Mouse (Mus musculus) adrenal gland, postnatal 10 days (tissue): Measurements from ENCODE around the gene Ppp1r2. TPM values are rescaled to one million over a fixed set of nuclear protein-coding genes. Genes with fewer than 3 reads are reported as not detected.

Experiments
- DNase-seq: peaks from one replicate; pipeline ENCODE4 v3.0.0; 2021; ENCODE audit warnings: mixed read lengths
- microRNA-seq: library from miRNA; unstranded; fragments of <30 nt; microRNA quantifications from one replicate; pipeline ENCODE4 v1.2.0, GENCODE M21; 2021
- total RNA-seq, 2 experiments: library from RNA; stranded (reverse); gene quantifications; 2 replicates each; pipeline ENCODE4 v1.2.3; 2021

Gene Ppp1r2
- total RNA-seq, 2 experiments from 2014 or later = 82.3 to 87.5 TPM

- no peak for DNase-seq
Measured at GRCm38 (mm10) chr16:31234356-31234755, 40.7 kb downstream of the Ppp1r2 start.

GRCm38 (mm10) chr16:31233541-31234339 is 41.3 kb downstream of the Ppp1r2 start:
- DNase-seq = peak; percentile 83

GRCm38 (mm10) chr16:31233167-31233498 is 41.9 kb downstream of the Ppp1r2 start:
- DNase-seq = peak; percentile 10

GRCm38 (mm10) chr16:31232491-31233166 is 42.4 kb downstream of the Ppp1r2 start:
- DNase-seq = peak; percentile 1

GRCm38 (mm10) chr16:31231591-31231990 is 43.5 kb downstream of the Ppp1r2 start:
- no peak for DNase-seq

GRCm38 (mm10) chr16:31227746-31228145 is 47.3 kb downstream of the Ppp1r2 start:
- no peak for DNase-seq

- no peak for DNase-seq
Measured at GRCm38 (mm10) chr16:31215271-31215670, 59.8 kb downstream of the Ppp1r2 start.

- DNase-seq = no peak
Measured at GRCm38 (mm10) chr16:31213463-31213862, 61.6 kb downstream of the Ppp1r2 start.

- no peak for DNase-seq
Measured at GRCm38 (mm10) chr16:31211503-31211902, 63.6 kb downstream of the Ppp1r2 start.

- DNase-seq = peak; percentile 36
Measured at GRCm38 (mm10) chr16:31210453-31210852, 64.6 kb downstream of the Ppp1r2 start.

GRCm38 (mm10) chr16:31209911-31210310 is 65.2 kb downstream of the Ppp1r2 start:
- no peak for DNase-seq

GRCm38 (mm10) chr16:31205726-31206125 is 69.4 kb downstream of the Ppp1r2 start:
- DNase-seq = no peak

GRCm38 (mm10) chr16:31205187-31205586 is 69.9 kb downstream of the Ppp1r2 start:
- DNase-seq = no peak

GRCm38 (mm10) chr16:31204216-31204615 is 70.9 kb downstream of the Ppp1r2 start:
- DNase-seq = no peak

- no peak for DNase-seq
Measured at GRCm38 (mm10) chr16:31201704-31202103, 73.4 kb downstream of the Ppp1r2 start.

Small RNAs within 50 kb of the gene (microRNA-seq; reads per million reads assigned to microRNA genes)
- gene Gm27415 = not detected

Other genes with a start within 250 kb of the Ppp1r2 start
- 10 to 100 TPM; 12.4 to 15.6 TPM for gene Xxylt1, start 193.8 kb downstream of the Ppp1r2 start, total RNA-seq
- gene Acap2, start 74.0 kb downstream of the Ppp1r2 start, total RNA-seq = 10 to 100 TPM; 39.0 to 39.1 TPM
- gene Apod, start 39.5 kb upstream of the Ppp1r2 start, total RNA-seq = 1 to 10 TPM; 2.6 to 4.0 TPM
- 100 to 1,000 TPM in 1 of 2 experiments, 10 to 100 TPM in 1; 68.1 to 165 TPM for gene Bdh1, start 147.0 kb upstream of the Ppp1r2 start, total RNA-seq